Mouse (Mus musculus): ENCODE measurements around the gene 2700081O15Rik. TPM values are rescaled to one million over a fixed set of nuclear protein-coding genes. Genes with fewer than 3 reads are reported as not detected.

2700081O15Rik gene
- total and polyA plus RNA-seq, 2 experiments = 1.7 to 2.9 TPM

- no peak for TF ChIP-seq POLR2A (IDR thresholded peaks at IDR 0.05; ENCODE audit: extremely low read depth, insufficient read depth, low read length)
- TF ChIP-seq CTCF (IDR thresholded peaks at IDR 0.05; ENCODE audit: low read depth, low read length) = peak; percentile 46
- no peak overlapping the region for H3K4me3 ChIP-seq (ENCODE audit: insufficient read depth, low read depth, low read length)
- DNase-seq (ENCODE audit: extremely low read depth, low read depth, low spot score) = peak; percentile 52
- H3K79me2 ChIP-seq (ENCODE audit: control insufficient read depth, insufficient read depth, low read length) = peaks cover 6% of the 10 kb centered on the region; the same call in 1 of the 2 replicates
- H3K27ac ChIP-seq (replicated peaks; ENCODE audit: insufficient read depth, low read depth, low read length) = no peak overlapping the region
- H3K4me1 ChIP-seq (ENCODE audit: control insufficient read depth, insufficient read depth, low read length) = peaks cover 2% of the 10 kb centered on the region; the same call in 1 of the 2 replicates
- peaks cover 38% of the 10 kb centered on the region for H3K36me3 ChIP-seq (ENCODE audit: control insufficient read depth, insufficient read depth, low read length)
- no peaks in the 10 kb centered on the region for H3K27me3 ChIP-seq (ENCODE audit: control insufficient read depth, insufficient read depth, low read length)
- 72% methylated on average over 5 of the region's 5 CpGs for WGBS
- no peak overlapping the region for H3K9ac ChIP-seq (ENCODE audit: low read depth, low read length)
These were observed 18.9 kb downstream of the 2700081O15Rik start for GRCm38 (mm10) chr19:7436061-7436970.

DNA sequence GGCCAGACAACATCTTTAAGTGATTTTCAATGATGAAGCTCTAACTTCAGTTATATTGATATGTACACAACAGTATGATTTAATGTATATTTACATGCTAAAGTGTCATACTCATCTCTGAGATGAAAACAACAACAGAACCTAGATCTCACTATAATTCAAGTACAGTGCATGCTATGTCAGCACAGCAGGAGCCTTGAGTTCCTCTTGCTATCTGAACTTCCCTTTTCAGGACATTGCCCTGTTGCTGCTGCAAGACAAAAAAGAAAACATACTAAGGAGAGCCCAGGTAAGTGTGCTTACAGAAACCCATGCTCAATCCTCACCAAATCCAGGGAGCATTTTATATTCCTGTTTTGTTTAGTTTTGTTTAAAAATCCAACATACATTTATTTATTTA is 20.9 kb downstream of the 2700081O15Rik start:
- DNase-seq (ENCODE audit: extremely low read depth, low read depth, low spot score) = no peak
- Histone ChIP-seq H3K9ac (ENCODE audit: low read depth, low read length) (no peak overlapping the region), H3K27me3 (ENCODE audit: control insufficient read depth, insufficient read depth, low read length) (no peaks in the 10 kb centered on the region), H3K4me1 (ENCODE audit: control insufficient read depth, insufficient read depth, low read length) (peaks cover 2% of the 10 kb centered on the region; the same call in 1 of the 2 replicates), H3K4me3 (ENCODE audit: insufficient read depth, low read depth, low read length) (no peak overlapping the region), H3K27ac (replicated peaks; ENCODE audit: insufficient read depth, low read depth, low read length) (no peak overlapping the region), H3K79me2 (ENCODE audit: control insufficient read depth, insufficient read depth, low read length) (peaks cover 8% of the 10 kb centered on the region; the same call in 1 of the 2 replicates), H3K36me3 (ENCODE audit: control insufficient read depth, insufficient read depth, low read length) (peaks cover 20% of the 10 kb centered on the region)
- TF ChIP-seq CTCF (IDR thresholded peaks at IDR 0.05; ENCODE audit: low read depth, low read length) (no peak), POLR2A (IDR thresholded peaks at IDR 0.05; ENCODE audit: extremely low read depth, insufficient read depth, low read length) (no peak)

DNA sequence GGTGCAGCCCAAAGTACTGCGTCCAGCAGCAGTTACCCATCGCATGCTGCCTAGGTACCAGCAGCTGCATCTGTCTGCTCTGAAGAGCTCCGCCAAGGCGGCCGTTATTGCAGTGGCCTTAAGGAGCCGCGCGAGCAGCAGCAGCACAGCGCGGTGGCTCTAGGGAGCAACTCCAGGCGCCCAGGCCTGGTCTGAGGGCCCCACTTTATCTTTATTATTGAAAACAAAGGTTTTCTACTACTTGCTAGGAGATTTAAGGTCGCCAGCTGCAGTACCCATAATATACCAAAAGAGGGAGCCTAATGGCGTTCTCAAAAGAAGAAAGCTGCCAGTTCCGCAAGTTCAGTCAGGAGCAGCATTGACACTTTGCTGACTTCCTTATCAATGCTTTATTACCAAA is 24.1 kb downstream of the 2700081O15Rik start:
- Histone ChIP-seq H3K27me3 (ENCODE audit: control insufficient read depth, insufficient read depth, low read length) (no peaks in the 10 kb centered on the region), H3K4me1 (ENCODE audit: control insufficient read depth, insufficient read depth, low read length) (peaks cover 11% of the 10 kb centered on the region), H3K4me3 (ENCODE audit: insufficient read depth, low read depth, low read length) (no peak overlapping the region), H3K79me2 (ENCODE audit: control insufficient read depth, insufficient read depth, low read length) (peaks cover 13% of the 10 kb centered on the region; the same call in 1 of the 2 replicates), H3K9ac (ENCODE audit: low read depth, low read length) (no peak overlapping the region), H3K36me3 (ENCODE audit: control insufficient read depth, insufficient read depth, low read length) (peaks cover 2% of the 10 kb centered on the region; the same call in 1 of the 2 replicates), H3K27ac (replicated peaks; ENCODE audit: insufficient read depth, low read depth, low read length) (no peak overlapping the region)
- DNase-seq (ENCODE audit: extremely low read depth, low read depth, low spot score) = peak; percentile 63
- 67% methylated on average over 14 of the region's 14 CpGs for WGBS
- TF ChIP-seq POLR2A (IDR thresholded peaks at IDR 0.05; ENCODE audit: extremely low read depth, insufficient read depth, low read length) (no peak), CTCF (IDR thresholded peaks at IDR 0.05; ENCODE audit: low read depth, low read length) (peak; percentile 41)

DNA sequence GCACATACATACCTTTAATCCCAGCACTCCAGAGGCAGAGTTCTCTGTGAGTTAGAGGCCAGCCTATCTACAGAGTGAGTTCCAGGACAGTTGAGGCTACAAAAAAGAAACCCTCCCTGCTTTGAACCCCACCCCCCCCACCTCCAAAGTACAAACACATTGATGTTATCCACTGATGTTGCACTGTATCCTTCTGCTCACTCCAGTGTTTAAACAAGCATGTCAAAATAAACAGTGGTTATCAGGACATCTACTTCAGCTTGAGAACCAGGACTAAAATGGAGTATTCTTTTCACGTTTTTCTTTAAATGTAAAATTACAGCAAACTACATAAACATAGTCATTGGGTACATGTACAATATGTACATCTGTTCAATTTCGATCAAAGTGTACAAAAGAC is 27.7 kb downstream of the 2700081O15Rik start:
- peak; percentile 64 for DNase-seq (ENCODE audit: extremely low read depth, low read depth, low spot score)
- Histone ChIP-seq H3K4me1 (ENCODE audit: control insufficient read depth, insufficient read depth, low read length) (peaks cover 13% of the 10 kb centered on the region), H3K9ac (ENCODE audit: low read depth, low read length) (no peak overlapping the region), H3K79me2 (ENCODE audit: control insufficient read depth, insufficient read depth, low read length) (peaks cover 13% of the 10 kb centered on the region; the same call in 1 of the 2 replicates), H3K27me3 (ENCODE audit: control insufficient read depth, insufficient read depth, low read length) (no peaks in the 10 kb centered on the region), H3K4me3 (ENCODE audit: insufficient read depth, low read depth, low read length) (no peak overlapping the region), H3K27ac (replicated peaks; ENCODE audit: insufficient read depth, low read depth, low read length) (no peak overlapping the region), H3K36me3 (ENCODE audit: control insufficient read depth, insufficient read depth, low read length) (no peaks in the 10 kb centered on the region)
- WGBS = 41% methylated on average over 2 of the region's 2 CpGs
- no peak for TF ChIP-seq POLR2A (IDR thresholded peaks at IDR 0.05; ENCODE audit: extremely low read depth, insufficient read depth, low read length)

- Histone ChIP-seq H3K4me3 (ENCODE audit: insufficient read depth, low read depth, low read length) (no peak overlapping the region), H3K27ac (replicated peaks; ENCODE audit: insufficient read depth, low read depth, low read length) (no peak overlapping the region), H3K36me3 (ENCODE audit: control insufficient read depth, insufficient read depth, low read length) (no peaks in the 10 kb centered on the region), H3K4me1 (ENCODE audit: control insufficient read depth, insufficient read depth, low read length) (peaks cover 13% of the 10 kb centered on the region), H3K9ac (ENCODE audit: low read depth, low read length) (no peak overlapping the region), H3K27me3 (ENCODE audit: control insufficient read depth, insufficient read depth, low read length) (no peaks in the 10 kb centered on the region), H3K79me2 (ENCODE audit: control insufficient read depth, insufficient read depth, low read length) (peaks cover 13% of the 10 kb centered on the region; the same call in 1 of the 2 replicates)
- peak; percentile 79 for DNase-seq (ENCODE audit: extremely low read depth, low read depth, low spot score)
- 26% methylated on average over 1 of the region's 1 CpGs for whole genome bisulfite sequencing
- TF ChIP-seq POLR2A (IDR thresholded peaks at IDR 0.05; ENCODE audit: extremely low read depth, insufficient read depth, low read length) (no peak), CTCF (IDR thresholded peaks at IDR 0.05; ENCODE audit: low read depth, low read length) (no peak)
These were observed 28.2 kb downstream of the 2700081O15Rik start for GRCm38 (mm10) chr19:7445596-7445995.

- WGBS = 65% methylated on average over 2 of the region's 2 CpGs
- no peak overlapping the region for H3K9ac ChIP-seq (ENCODE audit: low read depth, low read length)
- H3K27ac ChIP-seq (replicated peaks; ENCODE audit: insufficient read depth, low read depth, low read length) = no peak overlapping the region
- DNase-seq (ENCODE audit: extremely low read depth, low read depth, low spot score) = no peak
- H3K4me3 ChIP-seq (ENCODE audit: insufficient read depth, low read depth, low read length) = no peak overlapping the region
- H3K79me2 ChIP-seq (ENCODE audit: control insufficient read depth, insufficient read depth, low read length) = peaks cover 4% of the 10 kb centered on the region; the same call in 1 of the 2 replicates
- H3K27me3 ChIP-seq (ENCODE audit: control insufficient read depth, insufficient read depth, low read length) = no peaks in the 10 kb centered on the region
- H3K4me1 ChIP-seq (ENCODE audit: control insufficient read depth, insufficient read depth, low read length) = peaks cover 2% of the 10 kb centered on the region
- H3K36me3 ChIP-seq (ENCODE audit: control insufficient read depth, insufficient read depth, low read length) = no peaks in the 10 kb centered on the region; the same call in 1 of the 2 replicates
- no peak for TF ChIP-seq POLR2A (IDR thresholded peaks at IDR 0.05; ENCODE audit: extremely low read depth, insufficient read depth, low read length)
- no peak for TF ChIP-seq CTCF (IDR thresholded peaks at IDR 0.05; ENCODE audit: low read depth, low read length)
These were observed 39.4 kb downstream of the 2700081O15Rik start for GRCm38 (mm10) chr19:7456803-7457202.
